Mouse (Mus musculus) lung, embryonic 14.5 days (tissue): ENCODE data around the gene Tshz2. TPM values are rescaled to one million over a fixed set of nuclear protein-coding genes. Genes with fewer than 3 reads are reported as not detected.

Experiments
- ATAC-seq: fragments of 200-750 bp; cut with Nextera tagmentation; 2 replicates; pipeline ENCODE4 v1.8.0; 2017; ENCODE audit warnings: mild to moderate bottlenecking, moderate TSS enrichment, moderate library complexity; ENCODE audit not compliant: insufficient read depth
- DNase-seq: peaks from one replicate; pipeline ENCODE4 v3.0.0-alpha.2; 2015
- H3K27ac ChIP-seq: fragments of 300-500 bp; sonication (generic); 2 replicates; pipeline ENCODE4 v1.5.1; 2014; ENCODE audit warnings: low read depth, mild to moderate bottlenecking, moderate library complexity
- H3K27me3 ChIP-seq: fragments of 300-500 bp; sonication (generic); 2 replicates; pipeline ENCODE4 v1.6.1; 2014; ENCODE audit warnings: low read length, control low read depth; ENCODE audit not compliant: insufficient read depth
- H3K36me3 ChIP-seq: fragments of 300-500 bp; sonication (generic); 2 replicates; pipeline ENCODE4 v1.6.1; 2014; ENCODE audit warnings: control low read depth; ENCODE audit not compliant: insufficient read depth
- H3K4me1 ChIP-seq: fragments of 300-500 bp; sonication (generic); 2 replicates; pipeline ENCODE4 v1.6.1; 2014; ENCODE audit warnings: antibody characterized with exemption, control low read depth; ENCODE audit not compliant: insufficient read depth
- H3K4me2 ChIP-seq: fragments of 300-500 bp; sonication (generic); 2 replicates; pipeline ENCODE4 v1.6.1; 2014; ENCODE audit warnings: mild to moderate bottlenecking
- H3K4me3 ChIP-seq: fragments of 300-500 bp; sonication (generic); 2 replicates; pipeline ENCODE4 v1.5.1; 2014; ENCODE audit warnings: low read depth, low read length
- H3K9ac ChIP-seq: fragments of 300-500 bp; sonication (generic); 2 replicates; pipeline ENCODE4 v1.6.1; 2014
- H3K9me3 ChIP-seq: fragments of 300-500 bp; sonication (generic); 2 replicates; pipeline ENCODE4 v1.6.1; 2016; ENCODE audit warnings: low read depth, low read length, control low read depth
- CTCF ChIP-seq: IDR thresholded peaks from 2 replicates; pipeline ENCODE4 v1.5.1; 2016; ENCODE audit warnings: antibody characterized with exemption, low read depth
- WGBS: fragments of 180-500 bp; shearing (Covaris S2); extraction: QIAGEN DNeasy Blood & Tissue Kit; methylation state at CpG from one replicate; pipeline ENCODE4 v1.1.7; 2014; 5-methylcytosine and 5-hydroxymethylcytosine counted together
- polyA plus RNA-seq: library from polyadenylated mRNA; unstranded; fragments of >200 nt; fragmentation: Nextera tagmentation; extraction: Ambion mirVana; gene quantifications from 2 replicates; pipeline ENCODE4 v1.2.1, GENCODE M21; 2014

Gene Tshz2
- polyA plus RNA-seq, 1 experiment from 2014 or later = 8.9 TPM

- no peaks in the 10 kb centered on the region for H3K36me3 ChIP-seq
- TF ChIP-seq CTCF = no peak
- no peaks in the 10 kb centered on the region for H3K27me3 ChIP-seq
- DNase-seq = no peak
- H3K9ac ChIP-seq = no peak overlapping the region
- H3K4me2 ChIP-seq = no peak overlapping the region
- peaks cover 4% of the 10 kb centered on the region; the same call in 1 of the 2 replicates for H3K4me1 ChIP-seq
- no peaks in the 10 kb centered on the region for H3K9me3 ChIP-seq
- H3K27ac ChIP-seq = no peak overlapping the region
- 68% methylated on average over 8 of the region's 8 CpGs for WGBS
- ATAC-seq = no peak
- H3K4me3 ChIP-seq = no peak overlapping the region
Measured at GRCm38 (mm10) chr2:169590412-169590811, 42.4 kb upstream of the Tshz2 start.

- DNase-seq = peak; percentile 82
- Histone ChIP-seq H3K9me3 (no peaks in the 10 kb centered on the region), H3K27me3 (no peaks in the 10 kb centered on the region), H3K9ac (no peak overlapping the region), H3K4me1 (peaks cover 4% of the 10 kb centered on the region; the same call in 1 of the 2 replicates), H3K36me3 (no peaks in the 10 kb centered on the region), H3K4me3 (no peak overlapping the region), H3K27ac (peak overlapping the region; percentile 63), H3K4me2 (no peak overlapping the region)
- WGBS = 37% methylated on average over 3 of the region's 3 CpGs
- ATAC-seq = peak; percentile 62
- TF ChIP-seq CTCF = no peak
Measured at GRCm38 (mm10) chr2:169593742-169594141, 39.1 kb upstream of the Tshz2 start.

DNA sequence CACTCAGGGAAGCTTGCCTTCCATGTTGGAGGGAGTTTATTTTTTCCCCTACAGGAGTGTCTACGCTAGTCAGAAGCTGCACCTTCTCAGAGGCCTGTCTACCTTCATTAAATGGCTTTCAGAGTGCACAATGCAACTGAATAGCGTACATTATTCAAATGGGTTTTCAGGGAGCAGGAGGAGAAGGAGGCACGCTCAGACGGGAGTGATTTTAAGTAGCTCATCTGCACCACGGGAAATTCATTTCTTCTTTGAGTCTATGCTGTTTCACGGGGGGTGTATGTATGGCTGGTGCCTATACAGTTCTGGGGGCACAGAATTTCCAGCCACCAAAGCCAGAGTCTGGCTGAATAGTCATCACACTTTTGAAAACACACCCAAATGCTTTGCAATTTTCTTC, 35.5 kb upstream of the Tshz2 start:
- H3K36me3 ChIP-seq = no peaks in the 10 kb centered on the region
- peaks cover 24% of the 10 kb centered on the region for H3K4me1 ChIP-seq
- DNase-seq (no peak), ATAC-seq (no peak)
- H3K4me2 ChIP-seq = no peak overlapping the region
- no peak overlapping the region for H3K9ac ChIP-seq
- no peak for TF ChIP-seq CTCF
- H3K4me3 ChIP-seq = no peak overlapping the region
- no peaks in the 10 kb centered on the region for H3K9me3 ChIP-seq
- no peaks in the 10 kb centered on the region for H3K27me3 ChIP-seq
- no peak overlapping the region for H3K27ac ChIP-seq
- 81% methylated on average over 6 of the region's 6 CpGs for WGBS

DNA sequence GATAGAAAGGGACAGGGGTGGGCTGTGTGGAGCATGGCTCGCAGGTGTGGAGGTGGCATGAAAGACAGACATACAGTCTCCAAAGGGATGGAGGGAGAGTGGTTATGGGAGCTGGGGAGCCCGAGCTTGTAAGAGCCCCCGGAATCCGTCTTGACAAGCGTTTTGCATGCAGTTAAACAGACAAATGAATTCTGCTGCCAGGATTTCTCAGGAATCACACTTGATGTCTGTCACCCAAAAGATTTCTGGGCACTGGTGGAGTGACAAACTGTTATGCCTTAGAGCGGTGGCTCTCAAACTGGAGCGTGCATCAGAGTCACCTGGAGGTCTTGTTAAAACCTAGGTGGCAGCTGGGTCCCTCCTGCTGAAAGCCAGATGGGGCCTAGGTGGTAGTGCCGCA, 34.8 kb upstream of the Tshz2 start:
- Histone ChIP-seq H3K36me3 (no peaks in the 10 kb centered on the region), H3K4me3 (no peak overlapping the region), H3K27me3 (no peaks in the 10 kb centered on the region), H3K4me2 (no peak overlapping the region), H3K9me3 (no peaks in the 10 kb centered on the region), H3K9ac (no peak overlapping the region), H3K4me1 (peaks cover 24% of the 10 kb centered on the region), H3K27ac (no peak overlapping the region)
- DNase-seq (no peak), ATAC-seq (no peak)
- TF ChIP-seq CTCF = no peak
- WGBS = 87% methylated on average over 8 of the region's 8 CpGs

GRCm38 (mm10) chr2:169599591-169599990, 33.2 kb upstream of the Tshz2 start:
- DNase-seq = no peak
- Histone ChIP-seq H3K27me3 (no peaks in the 10 kb centered on the region), H3K9me3 (no peaks in the 10 kb centered on the region), H3K4me3 (no peak overlapping the region), H3K4me1 (peaks cover 20% of the 10 kb centered on the region; the same call in 1 of the 2 replicates), H3K27ac (peak overlapping the region; percentile 58; the same call in 1 of the 2 replicates), H3K36me3 (no peaks in the 10 kb centered on the region), H3K9ac (no peak overlapping the region), H3K4me2 (no peak overlapping the region)
- ATAC-seq = no peak
- no peak for TF ChIP-seq CTCF
- 66% methylated on average over 4 of the region's 4 CpGs for WGBS

DNA sequence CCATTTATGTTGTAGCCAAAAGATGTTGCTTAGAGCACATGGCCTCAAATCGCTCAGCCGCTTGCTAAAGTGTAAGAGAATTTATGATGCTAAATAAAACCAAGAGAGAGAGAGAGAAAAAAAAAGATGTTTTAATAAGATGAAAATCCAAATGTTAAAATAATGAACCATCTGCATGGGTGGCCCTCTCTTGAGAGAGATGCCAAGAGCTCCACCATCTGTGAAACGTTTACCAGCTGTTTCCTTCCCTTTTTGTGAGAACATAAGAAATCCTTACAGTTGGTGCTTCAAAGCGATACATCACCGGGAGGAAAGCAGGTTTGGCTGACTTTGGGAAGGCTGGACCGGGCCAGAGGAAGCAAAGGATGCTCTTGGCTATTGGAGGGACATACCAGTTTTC, 32.6 kb upstream of the Tshz2 start:
- peak; percentile 73 for ATAC-seq
- DNase-seq = peak; percentile 85
- no peak for TF ChIP-seq CTCF
- Histone ChIP-seq H3K4me2 (no peak overlapping the region), H3K9me3 (no peaks in the 10 kb centered on the region), H3K4me3 (no peak overlapping the region), H3K36me3 (no peaks in the 10 kb centered on the region), H3K9ac (no peak overlapping the region), H3K27me3 (no peaks in the 10 kb centered on the region), H3K4me1 (peaks cover 20% of the 10 kb centered on the region; the same call in 1 of the 2 replicates), H3K27ac (peak overlapping the region; percentile 58; the same call in 1 of the 2 replicates)
- WGBS = 32% methylated on average over 6 of the region's 6 CpGs

DNA sequence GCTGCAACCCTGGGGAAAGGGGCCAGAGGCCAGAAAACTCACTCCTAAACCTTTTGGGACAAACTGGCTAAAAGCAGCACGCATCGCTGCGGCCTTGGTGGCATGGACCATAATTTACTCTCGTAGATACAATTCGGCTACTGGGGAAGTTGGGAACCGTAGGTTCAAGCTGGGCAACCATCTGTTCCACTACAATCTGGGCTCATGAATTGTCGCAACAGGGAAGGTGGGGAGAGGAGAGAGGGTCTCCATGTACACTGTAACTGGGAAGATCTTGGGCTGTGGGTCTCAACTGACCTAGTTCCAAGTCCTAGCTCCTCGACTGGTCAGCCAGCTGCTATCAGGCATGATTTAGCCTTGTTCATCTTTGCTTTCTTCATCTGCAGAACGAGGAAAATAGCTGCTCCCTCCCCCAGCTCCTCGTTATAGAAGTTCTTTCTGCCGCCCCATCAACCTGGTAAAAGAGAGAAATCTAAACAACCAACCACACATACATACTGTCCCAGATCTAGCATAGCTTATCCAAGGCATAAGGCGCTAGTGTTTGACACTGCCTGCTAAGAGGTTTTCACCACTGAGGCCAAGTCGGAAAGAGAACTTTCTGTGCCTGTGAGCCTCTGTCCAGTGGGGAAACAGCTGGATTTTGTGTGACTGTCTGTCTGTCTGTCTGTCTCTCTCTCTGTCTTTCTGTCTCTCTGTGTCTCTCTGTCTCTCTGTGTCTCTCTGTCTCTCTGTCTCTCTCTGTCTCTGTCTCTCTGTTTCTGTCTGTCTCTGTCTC, 25.7 kb upstream of the Tshz2 start:
- no peak for TF ChIP-seq CTCF
- Histone ChIP-seq H3K4me1 (peaks cover 17% of the 10 kb centered on the region), H3K27ac (0 out of 2 replicates have a peak overlapping the region, but pooled peaks have one; percentile 70), H3K9me3 (no peaks in the 10 kb centered on the region), H3K4me3 (no peak overlapping the region), H3K27me3 (no peaks in the 10 kb centered on the region), H3K36me3 (no peaks in the 10 kb centered on the region), H3K4me2 (no peak overlapping the region), H3K9ac (no peak overlapping the region)
- DNase-seq = peak; percentile 60
- WGBS = 61% methylated on average over 13 of the region's 13 CpGs
- 0 out of 2 replicates have a peak, but pooled peaks have one; percentile 25 for ATAC-seq
